Mouse (Mus musculus) B cell, adult 62 days (primary cell): ENCODE data around the gene Slamf6. TPM values are rescaled to one million over a fixed set of nuclear protein-coding genes. Genes with fewer than 3 reads are reported as not detected.

Source experiments
- total RNA-seq: library from RNA; stranded (reverse); gene quantifications from 4 replicates; pipeline ENCODE4 v1.2.4, GENCODE M21; 2023

The Slamf6 gene
- total RNA-seq = 145 to 171 TPM (median 165 TPM) in 4 replicates

GRCm38 (mm10) chr1:171917305-171918039, at the start of gene Slamf6:
Gene Slamf6, plus strand, starts transcription at chr1:171917515.

GRCm38 (mm10) chr1:171895364-171895763, 22.0 kb upstream of the Slamf6 start, which contains the start of gene Gm10521:
Gene Gm10521, plus strand, starts transcription at chr1:171895664.

Other genes with a start within 250 kb of the Slamf6 start
- gene Cd48, start 235.5 kb upstream of the Slamf6 start, total RNA-seq = 102 to 121 TPM (median 111 TPM) in 4 replicates
- gene Slamf1, start 150.4 kb upstream of the Slamf6 start, total RNA-seq = 25.3 to 33.4 TPM (median 28.6 TPM) in 4 replicates
- 88.8 to 112 TPM (median 107 TPM) in 4 replicates for gene Cd84, start 77.8 kb upstream of the Slamf6 start, total RNA-seq
- 13.1 to 15.2 TPM (median 14.8 TPM) in 4 replicates for gene Gm10521, start 21.9 kb upstream of the Slamf6 start, total RNA-seq
- 5.2 to 9.8 TPM (median 6.4 TPM) in 4 replicates for gene Vangl2, start 110.9 kb downstream of the Slamf6 start, total RNA-seq
- gene Nhlh1, start 140.1 kb downstream of the Slamf6 start, total RNA-seq = not detected in 4 replicates
- 152 to 166 TPM (median 154 TPM) in 4 replicates for gene Copa, start 165.0 kb downstream of the Slamf6 start, total RNA-seq
- gene Ncstn, start 165.3 kb downstream of the Slamf6 start, total RNA-seq = 91.0 to 99.8 TPM (median 98.2 TPM) in 4 replicates
- gene Pex19, start 209.2 kb downstream of the Slamf6 start, total RNA-seq = 50.1 to 62.8 TPM (median 56.7 TPM) in 4 replicates
- gene Dcaf8, start 230.6 kb downstream of the Slamf6 start, total RNA-seq = 108 to 119 TPM (median 112 TPM) in 4 replicates